Mouse (Mus musculus) retina, postnatal 7 days (tissue): Measurements from ENCODE around the gene Iqcc.
A peak's percentile ranks its signal among the peaks of the same experiment; 100 is the strongest.

Source experiments
- DNase-seq: peaks from one replicate; pipeline ENCODE4 v3.0.0-alpha.2; 2012; ENCODE audit warnings: low read depth, low spot score

The Iqcc gene

GRCm38 (mm10) chr4:129622120-129622802, 3.4 kb upstream of the Iqcc start:
- DNase-seq, result no peak

- no peak for DNase-seq
Observed at GRCm38 (mm10) chr4:129621283-129621841, 2.5 kb upstream of the Iqcc start.

GRCm38 (mm10) chr4:129620419-129621282, 1.8 kb upstream of the Iqcc start:
- no peak for DNase-seq

- no peak for DNase-seq
Observed at GRCm38 (mm10) chr4:129618031-129618430, 868 bp downstream of the Iqcc start.

GRCm38 (mm10) chr4:129617121-129617641, 1.7 kb downstream of the Iqcc start:
- DNase-seq, result no peak

- no peak for DNase-seq
Observed at GRCm38 (mm10) chr4:129616631-129617030, 2.3 kb downstream of the Iqcc start.

GRCm38 (mm10) chr4:129615801-129616290, 3.1 kb downstream of the Iqcc start:
- DNase-seq, result no peak

- DNase-seq, result no peak
Observed at GRCm38 (mm10) chr4:129614093-129614492, 4.8 kb downstream of the Iqcc start, which contains the start of gene Dcdc2b. Gene Dcdc2b, minus strand, starts transcription at chr4:129614257.

- DNase-seq, result no peak
Observed at GRCm38 (mm10) chr4:129610472-129610871, 8.4 kb downstream of the Iqcc start.

GRCm38 (mm10) chr4:129610026-129610425, 8.9 kb downstream of the Iqcc start:
- no peak for DNase-seq

GRCm38 (mm10) chr4:129609139-129609631, 9.7 kb downstream of the Iqcc start:
- DNase-seq, result no peak

- DNase-seq, result peak; percentile 79
Observed at GRCm38 (mm10) chr4:129608426-129609025, 10.4 kb downstream of the Iqcc start.

GRCm38 (mm10) chr4:129600233-129601158, 18.4 kb downstream of the Iqcc start, which contains the start of the genes Eif3i and Tmem234:
Gene Eif3i, minus strand, starts transcription at chr4:129600648.
Gene Tmem234, plus strand, starts transcription at chr4:129600668.
- DNase-seq, result peak; percentile 68

GRCm38 (mm10) chr4:129588865-129589264, 30.0 kb downstream of the Iqcc start:
- no peak for DNase-seq

GRCm38 (mm10) chr4:129586943-129587342, 32.0 kb downstream of the Iqcc start:
- DNase-seq, result no peak

GRCm38 (mm10) chr4:129585773-129586172, 33.1 kb downstream of the Iqcc start:
- DNase-seq, result no peak

- DNase-seq, result peak; percentile 43
Observed at GRCm38 (mm10) chr4:129584884-129585608, 33.9 kb downstream of the Iqcc start.

- DNase-seq, result no peak
Observed at GRCm38 (mm10) chr4:129584370-129584769, 34.5 kb downstream of the Iqcc start.

GRCm38 (mm10) chr4:129582251-129582650, 36.6 kb downstream of the Iqcc start:
- DNase-seq, result no peak
